Mouse (Mus musculus) small intestine, adult 2 months (tissue): Measurements from ENCODE around the gene Tpr.

Experiments used
- CTCF ChIP-seq: fragments of 200-500 bp; IDR thresholded peaks from 2 replicates; pipeline ENCODE4 v1.5.1; 2012; ENCODE audit warnings: low read depth, mild to moderate bottlenecking, control low read depth, inconsistent platforms, low read length, moderate library complexity, mixed read lengths; ENCODE audit not compliant: insufficient replicate concordance, insufficient read length; ENCODE audit errors: extremely low read depth
- POLR2A ChIP-seq: fragments of 200-500 bp; IDR thresholded peaks from 2 replicates; pipeline ENCODE4 v1.6.1; 2012; ENCODE audit warnings: low read depth, mild to moderate bottlenecking, control low read depth, inconsistent platforms, low read length, moderate library complexity

DNA sequence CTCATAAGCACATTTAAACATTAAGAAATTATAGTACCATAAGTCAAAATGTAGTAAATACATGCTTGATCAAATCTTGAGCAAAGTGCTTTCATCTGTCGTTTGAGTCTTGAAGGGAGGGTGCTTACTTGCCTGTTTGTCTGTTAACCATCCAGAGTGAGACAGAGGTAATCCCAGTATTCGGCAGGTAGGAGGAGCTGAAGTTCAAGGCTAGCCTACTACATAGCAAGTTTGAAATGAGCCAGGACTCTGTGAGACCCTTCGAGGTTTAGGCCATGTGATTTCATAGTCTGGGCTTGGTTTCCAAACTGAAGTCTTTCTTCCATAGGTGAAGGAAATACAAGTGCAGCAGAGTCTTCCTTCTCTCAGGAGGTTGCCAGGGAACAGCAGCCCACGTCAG is 49.1 kb downstream of the Tpr start:
- TF ChIP-seq CTCF = no peak
- no peak for TF ChIP-seq POLR2A
